Mouse (Mus musculus): ENCODE data around the gene Mitd1.

The Mitd1 gene

GRCm38 (mm10) chr1:37867684-37868322 is 22.4 kb downstream of the Mitd1 start:
- no peak for DNase-seq (ENCODE audit: low read depth, low spot score)

GRCm38 (mm10) chr1:37867056-37867455 is 23.2 kb downstream of the Mitd1 start:
- DNase-seq (ENCODE audit: low read depth, low spot score) = peak; percentile 78

GRCm38 (mm10) chr1:37866286-37866685 is 23.9 kb downstream of the Mitd1 start, which contains the start of gene Tsga10:
TSS of gene Tsga10 (minus strand) at chr1:37866429.
- DNase-seq (ENCODE audit: low read depth, low spot score) = peak; percentile 32

- no peak for DNase-seq (ENCODE audit: low read depth, low spot score)
Measured at GRCm38 (mm10) chr1:37865401-37866215, 24.6 kb downstream of the Mitd1 start.

GRCm38 (mm10) chr1:37864511-37865400 is 25.5 kb downstream of the Mitd1 start:
- peak; percentile 99 for DNase-seq (ENCODE audit: low read depth, low spot score)

GRCm38 (mm10) chr1:37850696-37851095 is 39.5 kb downstream of the Mitd1 start:
- no peak for DNase-seq (ENCODE audit: low read depth, low spot score)

GRCm38 (mm10) chr1:37846878-37847277 is 43.3 kb downstream of the Mitd1 start:
- no peak for DNase-seq (ENCODE audit: low read depth, low spot score)

GRCm38 (mm10) chr1:37831681-37832080 is 58.5 kb downstream of the Mitd1 start:
- DNase-seq (ENCODE audit: low read depth, low spot score) = no peak
